Mouse (Mus musculus): ENCODE measurements around the gene Ehmt1.
"Not testable (repeated sequence)": the region's sequence is repeated elsewhere in the genome, so short reads cannot be mapped to it uniquely, and the experiment has no call there.

Ehmt1 gene

GRCm38 (mm10) chr2:24918930-24919838 lies at the start of gene Ehmt1:
Ehmt1 (minus strand) TSS chr2:24919614.
- DNase-seq (ENCODE audit: low spot score in 2 of 2): peak; percentile 87

GRCm38 (mm10) chr2:24962304-24963000 lies 43.0 kb upstream of the Ehmt1 start, which contains the start of gene Dph7:
Dph7 (plus strand) TSS chr2:24962400.
- peak; percentile 79 to 86 for DNase-seq (ENCODE audit: low spot score in 2 of 2)

- DNase-seq (ENCODE audit: low spot score in 2 of 2): peak in 1 of 2 experiments; percentile 13
Observed at GRCm38 (mm10) chr2:24960910-24961309, 41.5 kb upstream of the Ehmt1 start.

GRCm38 (mm10) chr2:24952537-24953055 lies 33.2 kb upstream of the Ehmt1 start:
- no peak for DNase-seq (ENCODE audit: low spot score in 2 of 2)

- no peak for DNase-seq (ENCODE audit: low spot score in 2 of 2)
Observed at GRCm38 (mm10) chr2:24950189-24950535, 30.7 kb upstream of the Ehmt1 start.

- DNase-seq (ENCODE audit: low spot score in 2 of 2): peak; percentile 92 to 98
Observed at GRCm38 (mm10) chr2:24949421-24950188, 30.2 kb upstream of the Ehmt1 start, which contains the start of gene Zmynd19. Zmynd19 (plus strand) TSS chr2:24949792.

- DNase-seq (ENCODE audit: low spot score in 2 of 2): not testable (repeated sequence)
Observed at GRCm38 (mm10) chr2:24944304-24944703, 24.9 kb upstream of the Ehmt1 start.

- DNase-seq (ENCODE audit: low spot score in 2 of 2): no peak
Observed at GRCm38 (mm10) chr2:24942092-24942491, 22.7 kb upstream of the Ehmt1 start.

- DNase-seq (ENCODE audit: low spot score in 2 of 2): peak; percentile 74 to 77
Observed at GRCm38 (mm10) chr2:24935057-24935796, 15.8 kb upstream of the Ehmt1 start, which contains the start of gene Arrdc1. Arrdc1 (minus strand) TSS chr2:24935252.

- no peak for DNase-seq (ENCODE audit: low spot score in 2 of 2)
Observed at GRCm38 (mm10) chr2:24934441-24934963, 15.1 kb upstream of the Ehmt1 start.

GRCm38 (mm10) chr2:24929593-24929992 lies 10.2 kb upstream of the Ehmt1 start:
- DNase-seq (ENCODE audit: low spot score in 2 of 2): no peak

- DNase-seq (ENCODE audit: low spot score in 2 of 2): no peak
Observed at GRCm38 (mm10) chr2:24929119-24929518, 9.7 kb upstream of the Ehmt1 start.

- no peak for DNase-seq (ENCODE audit: low spot score in 2 of 2)
Observed at GRCm38 (mm10) chr2:24927810-24928479, 8.5 kb upstream of the Ehmt1 start.

GRCm38 (mm10) chr2:24926965-24927358 lies 7.5 kb upstream of the Ehmt1 start:
- DNase-seq (ENCODE audit: low spot score in 2 of 2): no peak

- no peak for DNase-seq (ENCODE audit: low spot score in 2 of 2)
Observed at GRCm38 (mm10) chr2:24926345-24926964, 7.0 kb upstream of the Ehmt1 start.

- no peak for DNase-seq (ENCODE audit: low spot score in 2 of 2)
Observed at GRCm38 (mm10) chr2:24925284-24925683, 5.9 kb upstream of the Ehmt1 start.

GRCm38 (mm10) chr2:24923561-24923960 lies 4.1 kb upstream of the Ehmt1 start:
- DNase-seq (ENCODE audit: low spot score in 2 of 2): no peak

GRCm38 (mm10) chr2:24919839-24920175 lies 393 bp upstream of the Ehmt1 start:
- no peak for DNase-seq (ENCODE audit: low spot score in 2 of 2)

- no peak for DNase-seq (ENCODE audit: low spot score in 2 of 2)
Observed at GRCm38 (mm10) chr2:24914762-24915161, 4.7 kb downstream of the Ehmt1 start.

GRCm38 (mm10) chr2:24912589-24912988 lies 6.8 kb downstream of the Ehmt1 start:
- DNase-seq (ENCODE audit: low spot score in 2 of 2): no peak

Measured in frontal cortex, postnatal 14 days (tissue).